Mouse (Mus musculus): ENCODE results near the gene Ewsr1. TPM values are rescaled to one million over a fixed set of nuclear protein-coding genes. Genes with fewer than 3 reads are reported as not detected.

Ewsr1 gene
- polyA plus RNA-seq (2017; shearing (Covaris generic)), result 730 TPM

GRCm38 (mm10) chr11:5098736-5099542, at the start of gene Ewsr1, which contains the start of gene Rhbdd3:
TSS of gene Ewsr1 (minus strand) at chr11:5099266.
TSS of gene Rhbdd3 (plus strand) at chr11:5098926.

GRCm38 (mm10) chr11:5065056-5065821, 33.8 kb downstream of the Ewsr1 start, which contains the start of gene Gas2l1:
TSS of gene Gas2l1 (minus strand) at chr11:5065327.

GRCm38 (mm10) chr11:5057856-5058641, 41.0 kb downstream of the Ewsr1 start, which contains the start of gene Rasl10a:
TSS of gene Rasl10a (plus strand) at chr11:5058128.

Other genes starting within 250 kb of the Ewsr1 start
- 45.0 TPM for gene Nf2, start 249.7 kb downstream of the Ewsr1 start, polyA plus RNA-seq (2017; shearing (Covaris generic))
- gene Nipsnap1, start 225.3 kb downstream of the Ewsr1 start, polyA plus RNA-seq (2017; shearing (Covaris generic)), result 23.3 TPM
- 28.7 TPM for gene Thoc5, start 203.9 kb downstream of the Ewsr1 start, polyA plus RNA-seq (2017; shearing (Covaris generic))
- gene Nefh, start 151.2 kb downstream of the Ewsr1 start, polyA plus RNA-seq (2017; shearing (Covaris generic)), result 4.7 TPM
- 104 TPM for gene Ap1b1, start 112.4 kb downstream of the Ewsr1 start, polyA plus RNA-seq (2017; shearing (Covaris generic))
- gene Rasl10a, start 41.1 kb downstream of the Ewsr1 start, polyA plus RNA-seq (2017; shearing (Covaris generic)), result not detected
- 8.3 TPM for gene Gas2l1, start 33.9 kb downstream of the Ewsr1 start, polyA plus RNA-seq (2017; shearing (Covaris generic))
- gene Rhbdd3, start 340 bp downstream of the Ewsr1 start, polyA plus RNA-seq (2017; shearing (Covaris generic)), result 7.8 TPM
- gene Emid1, start 53.0 kb upstream of the Ewsr1 start, polyA plus RNA-seq (2017; shearing (Covaris generic)), result 0.60 TPM
- 15.8 TPM for gene Kremen1, start 162.3 kb upstream of the Ewsr1 start, polyA plus RNA-seq (2017; shearing (Covaris generic))